Mouse (Mus musculus) ovary, postnatal 14 days (tissue): ENCODE results near the gene Ctrb1.

Source experiments
- DNase-seq: peaks from one replicate; pipeline ENCODE4 v3.0.0; 2022; ENCODE audit warnings: low spot score

Gene Ctrb1

DNA sequence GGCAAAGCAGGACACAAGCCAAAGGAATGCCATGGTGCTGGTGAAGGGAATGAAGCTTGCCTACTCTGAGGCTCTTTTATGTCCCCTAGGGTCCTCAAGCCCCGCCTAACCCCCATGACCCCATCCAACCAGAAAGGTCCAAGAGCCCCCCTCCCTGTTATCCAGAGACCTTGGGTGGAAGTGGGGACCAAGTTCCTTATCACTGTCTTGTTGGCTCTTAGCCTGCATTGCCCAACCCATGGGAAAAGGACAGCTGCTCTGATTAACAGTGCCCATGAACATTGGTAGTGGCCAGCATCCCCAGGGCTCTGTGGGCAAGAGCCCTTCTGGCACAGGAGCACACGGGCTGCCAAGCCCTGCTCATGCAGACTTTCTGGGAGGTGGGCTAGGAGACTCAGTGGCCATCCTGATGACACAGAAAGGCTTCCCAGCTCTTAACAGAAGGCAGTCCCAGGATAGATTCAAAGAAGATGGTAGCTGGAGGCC lies at the start of gene Ctrb1:
Gene Ctrb1, minus strand, starts transcription at position 51 of the 486 bp plus-strand sequence.
- DNase-seq: no peak

DNA sequence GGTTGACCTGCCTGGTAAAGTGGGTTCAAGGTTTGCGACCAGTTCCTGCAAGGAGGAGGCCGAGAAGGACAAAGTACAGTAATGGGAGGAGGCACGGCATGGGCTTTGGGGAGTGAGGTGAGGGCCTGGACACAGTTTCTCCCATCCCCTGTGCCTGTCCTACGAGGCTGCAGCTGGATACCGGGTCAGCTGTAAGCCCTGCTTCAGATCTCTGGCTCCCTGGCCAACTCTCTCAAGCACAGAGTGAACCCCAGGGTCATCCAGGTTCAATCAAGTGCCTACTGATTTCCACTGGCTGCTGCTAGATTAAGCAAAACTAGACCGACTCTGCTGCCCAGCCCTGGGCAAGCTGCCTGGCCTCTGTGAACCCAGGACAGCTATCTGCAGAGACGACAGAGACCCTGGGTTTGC lies 49.5 kb upstream of the Ctrb1 start:
- DNase-seq: no peak

DNA sequence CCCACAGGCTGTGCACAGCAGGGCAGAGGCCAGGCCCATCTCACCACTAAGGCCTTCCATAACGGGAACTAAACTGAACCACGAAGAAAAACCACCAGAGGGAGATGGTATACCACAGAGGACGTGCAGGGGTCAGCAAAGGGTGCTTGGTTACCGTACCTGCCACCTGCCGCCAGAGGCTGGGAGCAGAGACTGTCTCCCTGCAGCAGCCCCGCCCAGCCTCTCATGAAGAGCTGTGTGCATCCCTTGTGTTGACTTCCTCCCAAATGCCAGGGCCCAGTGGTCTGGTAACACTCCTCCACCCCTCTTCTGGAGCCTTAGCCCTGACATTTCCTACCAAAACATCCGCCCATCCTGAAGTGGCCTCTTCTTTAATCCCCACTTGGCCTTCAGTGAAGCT lies 48.8 kb upstream of the Ctrb1 start:
- DNase-seq: no peak

DNA sequence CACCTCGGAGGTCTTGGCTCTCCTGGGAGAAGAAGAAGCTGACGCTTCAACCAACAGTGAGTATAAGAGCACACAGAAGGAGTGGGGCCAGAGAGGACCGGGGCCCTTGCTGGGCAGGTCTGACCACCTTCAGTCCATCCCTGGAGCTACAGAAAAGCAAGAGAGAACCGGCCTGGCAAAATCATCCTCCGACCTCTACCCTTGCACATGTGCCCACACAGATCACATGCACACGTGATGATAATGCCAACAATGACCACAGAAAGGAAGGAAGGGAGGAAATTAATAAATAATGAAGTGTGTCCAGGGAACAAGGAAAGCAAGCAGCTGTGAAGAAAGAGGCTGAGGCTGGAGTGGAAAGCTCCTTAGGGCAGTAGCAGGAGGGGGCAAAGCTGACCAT lies 48.1 kb upstream of the Ctrb1 start:
- DNase-seq: no peak

DNA sequence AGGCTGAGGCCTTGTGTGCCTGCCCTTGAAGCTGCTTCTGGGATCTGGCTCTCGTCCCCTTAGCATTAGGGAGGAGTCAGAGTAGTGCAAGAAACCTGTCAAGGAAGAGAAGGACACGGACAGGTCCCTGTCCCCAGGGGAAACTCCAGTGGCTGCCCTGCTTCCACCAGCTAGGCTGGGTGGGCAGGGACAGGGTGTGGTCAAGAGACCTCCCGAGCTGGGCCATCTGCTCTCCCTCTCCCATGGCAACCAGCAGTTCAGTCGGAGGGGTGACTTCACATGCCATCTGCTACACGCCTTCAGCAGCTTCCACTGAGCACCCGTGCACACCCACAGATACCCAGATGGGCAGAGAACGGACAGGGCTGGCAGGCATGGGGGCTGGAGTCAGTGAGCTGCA lies 45.5 kb upstream of the Ctrb1 start:
- DNase-seq: no peak

DNA sequence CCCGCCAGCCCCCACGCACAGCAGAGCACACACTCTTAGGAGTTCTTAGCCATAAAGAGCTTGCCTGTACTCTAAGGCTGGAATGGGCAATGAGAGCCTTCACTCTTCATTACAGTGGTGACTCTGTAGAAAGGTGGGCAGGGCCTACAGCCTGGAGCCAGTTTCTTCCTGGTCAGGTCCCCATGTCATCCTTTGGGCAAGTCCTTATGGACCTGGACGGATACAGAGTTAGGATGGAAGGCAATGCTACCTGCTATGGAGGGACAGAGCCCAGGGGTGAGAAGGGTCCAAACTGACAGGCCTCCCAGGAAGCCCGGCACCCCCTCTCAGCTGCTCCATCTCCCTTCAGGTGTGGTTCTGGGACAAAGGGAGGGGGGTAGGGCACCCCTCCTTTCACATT lies 45.0 kb upstream of the Ctrb1 start:
- DNase-seq: no peak

DNA sequence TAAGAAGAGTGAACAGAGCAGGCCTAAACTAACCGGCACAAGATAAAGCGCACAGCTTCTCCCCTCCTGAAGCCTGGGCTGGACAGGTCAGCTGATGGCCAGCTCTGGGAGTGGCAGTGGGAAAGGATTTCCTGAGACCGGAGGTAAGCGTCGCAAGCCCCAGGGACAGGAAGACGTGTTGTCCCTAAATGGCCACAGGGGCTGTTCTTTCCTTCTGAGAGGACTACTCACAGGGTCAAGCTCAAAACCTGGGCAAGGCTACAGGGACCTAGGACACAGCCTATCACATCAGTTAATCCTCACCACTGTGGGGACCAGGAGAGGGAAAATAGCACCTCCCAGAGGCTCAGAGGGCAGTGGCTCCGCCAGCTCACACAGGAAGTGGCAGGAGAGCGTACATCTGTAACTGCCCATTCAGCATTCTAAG lies 44.5 kb upstream of the Ctrb1 start:
- DNase-seq: no peak

DNA sequence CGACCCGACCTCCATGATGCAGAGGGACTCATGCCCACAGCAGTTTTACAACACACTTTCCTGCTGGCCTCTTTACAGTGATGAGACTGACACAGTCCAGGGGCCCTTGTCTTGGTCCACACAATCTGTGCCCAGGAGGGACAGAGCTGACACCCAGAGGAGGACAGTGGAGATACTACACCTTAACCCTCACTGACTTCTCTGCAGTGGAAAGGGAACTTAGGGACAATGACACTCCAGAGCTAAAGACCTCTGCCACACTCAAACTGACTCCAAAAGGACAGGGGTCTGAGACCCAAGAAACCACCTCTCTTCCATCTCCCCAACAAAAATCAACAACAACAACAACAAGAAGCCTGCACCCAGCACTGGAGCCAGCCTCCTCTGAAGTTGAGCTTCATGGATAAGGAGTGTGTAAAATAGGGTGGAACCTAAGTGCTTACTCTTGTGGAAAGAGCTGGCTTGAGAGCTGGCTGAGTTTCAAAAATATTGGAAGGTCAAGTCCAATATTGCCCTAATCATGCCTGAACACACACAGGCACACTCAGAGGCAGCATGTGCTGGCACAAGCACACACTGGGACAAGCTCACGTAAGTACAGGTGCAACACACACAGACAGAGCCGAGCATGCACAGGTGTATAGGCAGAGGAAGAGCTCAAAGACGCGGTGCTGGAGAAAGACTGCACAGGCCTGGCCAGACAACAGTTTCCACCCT lies 43.6 kb upstream of the Ctrb1 start:
- no peak for DNase-seq

DNA sequence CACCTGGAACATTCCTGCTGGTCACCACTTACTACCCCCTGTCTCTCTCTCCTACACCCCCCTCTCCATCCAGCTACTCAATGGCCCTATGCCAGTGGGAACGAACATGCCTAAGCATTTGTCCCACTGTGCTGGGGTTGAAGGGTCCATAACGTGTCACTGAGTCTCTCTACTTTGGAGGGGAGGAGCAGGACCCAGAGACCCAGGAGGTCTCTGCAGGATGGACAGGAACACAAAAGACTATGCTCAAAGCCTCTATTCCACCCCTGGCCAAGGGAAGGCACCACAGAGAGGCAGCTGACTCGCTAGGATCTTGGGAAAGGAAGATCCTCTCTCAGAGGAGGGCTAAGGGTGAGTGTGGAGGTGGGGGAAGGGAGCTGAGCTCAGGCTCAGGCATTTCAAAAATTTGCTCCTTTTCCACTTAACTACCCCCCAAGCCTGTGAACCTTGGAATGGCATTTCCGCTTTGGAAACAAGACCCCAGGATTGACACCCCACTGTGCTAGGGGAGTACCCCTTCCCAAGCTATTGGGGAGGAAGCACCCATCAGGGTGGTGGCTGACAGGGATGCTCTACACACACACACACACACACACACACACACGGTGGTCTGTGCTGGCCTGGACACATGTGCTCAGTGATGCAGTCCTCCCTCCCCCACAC lies 42.9 kb upstream of the Ctrb1 start:
- DNase-seq: no peak

DNA sequence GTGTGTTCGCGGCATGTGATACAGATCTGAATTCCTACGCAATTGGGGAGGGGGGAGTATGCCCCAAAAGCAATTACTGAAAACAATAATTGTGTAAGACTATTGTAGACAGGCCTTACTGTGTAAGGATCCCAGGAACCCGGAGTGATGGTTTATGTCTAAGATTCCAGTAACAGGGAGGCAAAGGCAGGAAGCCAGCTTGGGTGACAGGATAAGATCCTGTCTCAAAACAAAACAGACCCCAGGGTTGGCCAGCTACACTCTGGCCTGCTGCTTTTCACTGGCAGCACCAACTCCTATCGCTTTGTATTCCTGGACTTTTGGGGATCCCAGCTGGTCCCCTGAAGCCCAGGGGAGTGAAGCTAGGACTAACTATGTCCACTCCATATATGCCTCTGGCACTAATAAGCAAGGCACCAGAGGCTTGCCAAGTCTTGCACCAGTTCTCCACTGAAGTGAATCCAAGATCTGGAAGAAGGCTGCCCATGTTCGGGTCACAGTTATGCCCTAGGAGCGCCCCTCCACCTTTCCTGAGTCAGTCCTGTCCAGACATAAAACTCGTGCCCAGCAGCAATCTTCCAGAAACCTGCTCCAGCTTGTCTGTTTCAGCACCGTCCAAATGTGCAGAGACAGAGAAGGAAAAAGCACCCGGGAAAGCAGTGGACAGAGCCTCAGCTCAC lies 41.7 kb upstream of the Ctrb1 start:
- no peak for DNase-seq

DNA sequence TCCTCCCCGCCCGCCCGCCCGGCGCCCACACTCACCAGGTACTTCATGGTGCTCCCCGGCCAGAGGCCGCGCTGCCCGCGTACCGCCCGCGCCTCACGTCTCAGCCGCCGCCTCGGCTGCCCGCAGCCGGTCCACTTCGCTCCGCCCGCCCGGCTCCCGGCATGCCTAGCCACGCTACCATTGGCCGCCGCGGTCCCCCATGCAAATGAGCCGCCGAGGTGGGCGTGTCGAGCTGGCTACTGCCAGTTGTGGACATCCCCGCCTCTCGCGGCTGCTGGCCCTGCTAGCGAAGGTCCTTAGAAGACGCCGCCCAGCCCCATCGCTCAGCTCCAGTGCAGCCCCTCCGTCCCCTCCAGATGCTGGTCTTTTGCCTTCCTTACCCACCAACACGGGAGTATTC lies 41.2 kb upstream of the Ctrb1 start:
- peak; percentile 92 for DNase-seq

DNA sequence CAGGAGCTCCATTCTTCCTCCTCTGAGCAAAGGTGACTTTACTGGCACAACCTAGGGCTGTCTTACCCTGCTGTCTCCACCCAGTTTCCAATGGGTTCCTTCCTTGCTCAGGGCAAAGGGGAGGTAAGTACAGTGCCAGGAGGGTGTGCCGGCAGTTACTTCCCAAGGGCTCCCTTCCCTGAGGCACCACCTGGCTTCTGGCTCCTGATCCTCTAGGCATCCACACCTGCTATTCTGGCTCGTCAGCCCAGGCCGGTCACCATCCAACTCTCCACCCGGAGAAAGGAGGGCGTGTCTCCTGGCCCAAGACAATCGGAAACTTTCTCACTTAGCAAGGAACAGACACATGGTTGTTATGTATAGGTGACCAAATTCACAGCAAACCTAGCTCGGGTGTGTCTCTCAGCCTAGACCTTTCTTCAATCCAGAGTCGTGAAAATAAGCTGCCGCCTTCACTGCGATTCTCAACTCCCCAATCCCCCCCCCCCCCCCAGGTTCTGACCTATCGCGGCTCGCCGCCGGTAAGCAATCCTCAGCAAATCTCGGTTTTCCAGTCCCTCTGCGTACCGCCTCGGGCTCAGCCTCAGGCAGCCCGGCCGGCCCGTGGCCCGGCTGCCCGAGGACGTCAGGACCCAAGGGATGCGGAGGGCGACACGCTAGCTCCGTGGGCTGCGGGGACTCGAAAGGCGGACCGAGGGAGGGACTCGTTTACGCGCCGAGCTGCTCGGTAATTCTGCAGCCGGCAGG lies 40.6 kb upstream of the Ctrb1 start:
- DNase-seq: no peak

DNA sequence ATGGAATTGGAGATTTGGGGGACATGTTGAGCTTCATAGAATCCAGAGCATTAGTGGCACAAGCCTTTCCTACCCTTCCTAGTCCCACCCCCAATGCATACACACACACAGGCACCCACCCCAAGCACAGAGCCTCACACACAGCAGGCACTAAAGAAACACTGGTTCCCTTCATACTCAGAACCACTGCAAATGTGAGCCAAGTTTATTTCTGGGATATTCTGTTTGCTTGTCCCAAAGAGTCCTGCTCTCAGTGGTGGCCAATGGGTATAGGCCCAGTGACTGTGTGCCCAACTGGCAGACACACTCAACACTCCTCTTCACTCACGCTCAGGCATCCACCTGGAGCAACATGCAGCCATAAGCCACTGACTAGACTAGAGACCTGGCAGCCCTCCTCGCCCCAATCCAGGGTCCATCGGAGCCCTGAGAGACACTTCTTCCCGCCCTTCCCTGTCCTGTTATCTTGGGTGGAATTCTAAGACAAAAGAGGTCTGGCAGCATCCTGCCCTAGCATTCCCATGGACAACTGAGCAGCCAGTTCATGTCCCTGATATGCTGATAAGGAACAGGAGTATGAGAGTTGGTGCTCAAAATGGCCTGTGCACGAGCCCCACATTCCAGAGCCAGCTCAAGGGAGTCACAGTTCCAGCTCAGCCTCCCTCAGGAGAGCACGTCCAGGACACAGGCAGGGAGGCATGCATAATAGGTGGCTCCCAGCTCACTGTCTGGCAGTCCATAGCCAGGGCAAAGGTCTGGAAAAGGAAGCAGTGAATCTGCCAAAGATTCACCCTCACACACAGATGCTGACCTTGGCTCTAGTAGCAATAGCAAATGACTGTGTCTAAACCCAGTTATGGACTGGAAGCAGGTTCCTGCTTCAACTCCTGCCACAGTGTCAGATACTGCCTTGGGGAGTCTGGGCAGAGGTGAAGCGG lies 38.7 kb upstream of the Ctrb1 start:
- no peak for DNase-seq

DNA sequence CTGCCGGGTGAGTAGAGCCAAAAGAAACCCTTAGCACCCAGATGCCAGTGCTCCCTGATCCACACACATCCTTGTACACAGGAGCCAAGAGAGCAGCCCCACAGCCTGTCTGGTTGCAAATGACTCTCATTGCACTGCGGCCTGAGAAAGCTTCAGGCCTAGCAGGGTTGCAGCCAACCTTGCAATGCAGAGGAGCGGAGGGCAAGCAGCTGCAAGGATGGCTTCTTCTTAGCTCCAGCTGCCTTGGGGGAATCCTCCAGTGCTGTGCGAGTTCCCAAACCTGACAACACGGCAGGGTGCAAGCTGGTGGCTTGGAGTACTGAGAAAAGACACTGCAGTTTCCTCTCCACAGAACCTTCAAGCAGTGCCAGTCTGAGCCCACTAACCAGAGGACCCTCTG lies 37.7 kb upstream of the Ctrb1 start:
- no peak for DNase-seq

DNA sequence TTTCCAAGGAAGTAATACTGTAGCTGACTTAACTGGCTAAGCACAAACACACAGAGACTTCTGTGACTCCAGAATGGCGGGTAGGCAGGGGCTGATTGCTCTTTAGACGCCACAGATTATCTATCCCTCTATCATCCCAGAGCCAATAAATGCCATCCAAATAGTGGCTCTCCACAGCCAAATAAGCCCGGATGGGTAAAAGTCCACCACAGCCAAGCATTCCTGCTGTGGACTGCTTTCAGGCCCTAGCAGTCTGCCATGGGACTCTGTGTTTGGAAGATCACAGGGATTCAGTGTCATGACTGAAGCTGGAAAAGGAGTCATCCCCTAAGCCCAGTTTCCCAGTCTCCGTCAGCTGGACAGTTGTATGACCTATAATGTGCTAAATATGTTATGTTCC lies 36.7 kb upstream of the Ctrb1 start:
- DNase-seq: no peak

DNA sequence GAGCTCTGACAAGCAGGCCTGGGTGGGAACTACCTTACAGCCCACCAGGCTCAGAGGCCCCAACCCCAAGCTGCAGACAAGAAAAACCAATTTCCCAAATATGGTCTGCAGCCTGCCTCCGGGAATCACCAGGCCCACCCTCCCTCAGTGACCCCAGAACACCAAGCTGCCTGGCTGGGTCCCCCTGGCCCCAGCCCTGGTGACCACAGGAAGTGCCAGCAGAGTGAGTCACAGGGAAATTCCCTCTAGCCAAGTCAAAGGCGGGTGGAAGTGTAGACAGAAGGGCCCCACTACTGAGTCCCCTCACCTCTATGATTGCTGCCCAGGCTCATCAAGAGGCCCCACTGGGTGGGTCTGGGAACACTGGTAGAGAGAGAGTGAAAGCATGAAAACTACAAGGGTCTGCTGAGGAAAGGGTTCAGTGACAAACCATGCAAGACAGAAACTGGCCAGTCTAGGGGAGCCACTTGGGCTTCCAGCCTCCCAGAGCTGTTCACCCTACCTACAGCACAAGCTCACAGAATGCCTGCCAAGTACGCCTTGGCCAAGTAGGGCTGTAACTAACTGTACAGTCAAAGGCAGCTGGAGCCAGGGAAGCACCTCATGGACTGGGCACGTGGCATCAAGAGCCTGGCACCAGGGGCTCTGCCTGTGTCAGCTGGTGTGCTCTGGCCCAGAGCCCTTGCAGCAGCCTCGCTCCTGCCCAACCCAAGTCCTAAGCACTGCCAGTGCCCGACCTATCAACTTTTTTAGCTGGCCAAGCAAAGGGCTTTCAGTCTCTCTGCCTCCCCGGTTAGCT lies 35.5 kb upstream of the Ctrb1 start:
- peak; percentile 46 for DNase-seq

DNA sequence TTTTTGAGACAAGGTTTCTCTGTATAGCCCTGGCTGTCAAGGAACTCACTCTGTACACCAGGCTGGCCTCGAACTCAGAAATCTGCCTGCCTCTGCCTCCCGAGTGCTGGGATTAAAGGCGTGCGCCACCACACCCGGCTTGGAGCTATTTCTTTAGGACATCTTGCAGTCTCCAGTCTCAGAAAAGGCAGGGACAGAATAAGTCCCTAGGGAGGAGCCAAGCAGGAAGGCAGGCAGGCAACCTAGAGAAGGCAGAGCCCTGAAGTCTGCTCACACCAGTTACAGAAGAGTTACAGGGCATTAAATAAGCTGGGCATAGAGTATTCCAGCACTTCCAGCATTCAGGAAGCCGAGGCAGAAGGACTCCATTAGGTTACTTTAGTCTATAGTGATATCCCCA lies 34.5 kb upstream of the Ctrb1 start:
- no peak for DNase-seq

DNA sequence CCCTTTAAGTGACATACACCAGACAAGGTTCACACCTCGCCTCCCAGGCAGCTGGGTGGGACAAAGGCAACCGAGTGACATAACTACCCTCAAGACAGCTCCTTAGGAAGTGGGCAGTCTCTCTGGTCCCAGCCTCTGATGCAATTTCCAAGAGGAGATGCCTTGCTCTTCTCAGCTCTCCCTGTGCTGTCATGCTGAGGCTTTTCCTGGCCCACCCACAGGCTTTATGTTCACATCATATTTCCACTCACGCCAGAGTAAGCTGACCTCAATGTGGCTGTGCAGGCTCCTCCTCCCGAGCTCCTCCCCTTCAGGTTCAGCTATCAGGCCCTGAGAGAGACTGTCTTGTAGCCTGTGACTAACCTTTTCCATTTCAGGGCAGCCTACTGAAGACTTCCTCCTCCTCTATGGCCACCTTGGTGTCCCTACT lies 29.3 kb upstream of the Ctrb1 start:
- DNase-seq: no peak

DNA sequence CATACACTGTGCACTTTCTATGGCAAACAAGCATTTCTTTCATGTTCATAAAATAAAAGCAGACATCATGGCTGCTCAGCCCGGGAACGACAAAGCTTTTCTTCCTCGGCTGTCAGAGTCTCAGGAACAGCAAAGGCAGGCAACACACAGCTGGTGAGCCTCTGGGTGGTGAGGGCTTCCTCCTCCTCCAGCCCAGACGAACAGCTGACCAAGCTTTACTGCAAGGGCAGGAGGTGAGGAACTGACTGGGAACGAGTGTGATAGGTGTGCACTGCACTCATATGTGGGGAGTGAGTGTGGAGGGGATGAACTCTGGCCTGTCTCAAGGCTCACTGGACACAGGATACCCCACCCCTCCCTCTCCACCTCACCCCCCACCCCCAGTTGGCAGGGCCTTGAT lies 28.1 kb upstream of the Ctrb1 start:
- no peak for DNase-seq

DNA sequence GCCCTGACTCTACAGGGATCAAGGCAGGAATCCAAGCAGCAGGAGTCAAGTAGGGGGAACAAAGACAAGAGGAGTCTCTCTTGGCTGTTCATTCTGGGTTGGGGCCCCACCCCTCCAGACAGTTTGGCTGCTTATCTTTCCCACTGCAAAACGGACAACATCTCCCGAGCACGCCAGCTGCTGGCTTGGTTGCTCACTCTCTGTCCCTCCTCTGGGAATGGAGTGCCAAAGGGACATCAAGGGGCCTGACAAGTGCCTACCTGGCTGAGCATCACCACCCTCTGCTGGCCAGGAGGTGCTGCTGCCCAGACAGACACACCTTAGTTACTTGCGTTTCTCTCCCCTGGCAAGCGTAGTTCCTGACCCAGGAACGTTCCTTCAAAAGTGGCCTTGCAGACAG lies 27.1 kb upstream of the Ctrb1 start:
- DNase-seq: no peak

DNA sequence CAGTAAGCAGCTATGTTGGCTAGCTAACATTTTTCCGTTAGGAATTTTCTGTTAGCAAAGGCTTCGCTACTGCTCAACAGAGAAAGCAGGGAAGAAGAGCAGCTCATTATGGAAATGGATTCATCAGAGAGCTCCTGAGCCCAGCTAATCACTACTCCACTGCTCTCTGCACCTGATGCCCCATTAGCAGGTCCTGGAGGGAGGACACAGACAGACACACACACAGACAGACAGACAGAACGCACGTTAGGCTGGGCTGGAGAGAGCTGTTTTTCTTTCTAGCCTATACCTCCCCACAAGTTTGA lies 26.6 kb upstream of the Ctrb1 start:
- DNase-seq: no peak
